Mouse (Mus musculus) E14TG2a.4 (cell line): ENCODE data around the gene 1810010D01Rik.

Source experiments
- H3K27me3 ChIP-seq: 2 replicates; pipeline ENCODE4 v1.6.1; 2014; ENCODE audit warnings: low read length, control low read depth; ENCODE audit not compliant: insufficient read depth
- H3K36me3 ChIP-seq: 2 replicates; pipeline ENCODE4 v1.6.1; 2014; ENCODE audit warnings: low read length, control low read depth; ENCODE audit not compliant: insufficient read depth
- H3K4me1 ChIP-seq: replicated peaks from 2 replicates; pipeline ENCODE4 v1.6.1; 2014; ENCODE audit warnings: low read depth, low read length, control low read depth
- H3K4me3 ChIP-seq: replicated peaks from 2 replicates; pipeline ENCODE4 v1.5.1; 2014; ENCODE audit warnings: mild to moderate bottlenecking, low read length
- H3K9me3 ChIP-seq: 2 replicates; pipeline ENCODE4 v1.6.1; 2014; ENCODE audit warnings: low read length, control low read depth
- CTCF ChIP-seq: conservative IDR thresholded peaks from 2 replicates; pipeline ENCODE4 v1.5.1; 2014; ENCODE audit warnings: low read length
- NANOG ChIP-seq: IDR thresholded peaks from 2 replicates; pipeline ENCODE4 v1.6.1; 2014; ENCODE audit warnings: borderline replicate concordance, low read length, mixed read lengths
- POU5F1 ChIP-seq: IDR thresholded peaks from 2 replicates; pipeline ENCODE4 v1.6.1; 2014; ENCODE audit warnings: low read length, borderline replicate concordance

The 1810010D01Rik gene

GRCm38 (mm10) chr7:145194455-145195161 is 13.3 kb downstream of the 1810010D01Rik start:
- no peaks in the 10 kb centered on the region for H3K9me3 ChIP-seq

DNA sequence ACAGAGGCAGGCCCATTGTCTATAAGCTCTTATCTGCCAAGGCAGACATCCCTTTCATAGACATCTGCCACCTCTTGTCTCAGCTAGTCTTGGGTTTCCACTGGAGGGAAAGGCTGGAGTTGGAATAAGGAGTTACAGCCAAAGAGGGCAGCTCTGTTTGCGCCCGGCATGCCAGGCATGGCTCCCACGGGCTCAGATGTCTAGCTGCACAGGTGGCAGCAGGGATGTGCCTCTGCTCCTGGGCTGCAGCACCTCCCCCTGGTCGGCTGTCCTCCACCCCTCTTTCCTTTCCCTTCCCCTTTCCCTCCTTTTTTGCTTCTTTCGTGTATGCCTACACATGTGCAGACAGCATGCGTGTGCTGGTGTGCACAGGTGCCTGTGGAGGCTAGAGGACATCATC is 15.1 kb downstream of the 1810010D01Rik start:
- peaks cover 26% of the 10 kb centered on the region for H3K27me3 ChIP-seq
- H3K9me3 ChIP-seq: no peaks in the 10 kb centered on the region
- TF ChIP-seq CTCF (no peak), NANOG (no peak), POU5F1 (no peak)
- no peaks in the 10 kb centered on the region for H3K36me3 ChIP-seq
- peaks cover 26% of the 10 kb centered on the region for H3K4me1 ChIP-seq
- H3K4me3 ChIP-seq: no peak overlapping the region

More at GRCm38 (mm10) chr7:145194455-145195161, 13.3 kb downstream of the 1810010D01Rik start:
- H3K4me3 ChIP-seq: no peak overlapping the region
- no peaks in the 10 kb centered on the region for H3K36me3 ChIP-seq
- H3K4me1 ChIP-seq: peaks cover 32% of the 10 kb centered on the region
- no peak for TF ChIP-seq NANOG
- TF ChIP-seq CTCF: no peak
- TF ChIP-seq POU5F1: no peak
- H3K27me3 ChIP-seq: peaks cover 26% of the 10 kb centered on the region

DNA sequence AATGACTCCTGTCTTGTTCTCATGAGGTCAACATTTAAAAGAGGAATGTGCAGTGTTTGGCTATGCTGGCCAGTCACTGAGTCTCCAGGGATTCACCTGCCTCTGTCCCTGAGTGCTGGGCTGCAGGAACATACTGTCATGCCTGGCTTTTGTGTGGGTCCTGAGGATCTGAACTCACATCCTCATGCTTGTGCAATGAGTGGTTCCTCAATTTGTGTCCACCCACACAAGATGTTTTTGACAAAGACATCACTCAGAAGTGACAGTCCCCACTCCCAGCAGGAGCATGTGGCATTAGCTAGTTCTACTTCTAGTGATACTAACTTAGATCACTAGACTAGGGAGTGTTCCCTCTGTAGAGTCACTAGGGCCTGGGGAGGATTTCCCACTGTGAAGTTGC is 17.4 kb downstream of the 1810010D01Rik start:
- Histone ChIP-seq H3K4me1 (peaks cover 27% of the 10 kb centered on the region), H3K27me3 (peaks cover 19% of the 10 kb centered on the region), H3K36me3 (no peaks in the 10 kb centered on the region), H3K9me3 (no peaks in the 10 kb centered on the region), H3K4me3 (no peak overlapping the region)
- TF ChIP-seq CTCF: no peak
- TF ChIP-seq NANOG: no peak
- TF ChIP-seq POU5F1: no peak

DNA sequence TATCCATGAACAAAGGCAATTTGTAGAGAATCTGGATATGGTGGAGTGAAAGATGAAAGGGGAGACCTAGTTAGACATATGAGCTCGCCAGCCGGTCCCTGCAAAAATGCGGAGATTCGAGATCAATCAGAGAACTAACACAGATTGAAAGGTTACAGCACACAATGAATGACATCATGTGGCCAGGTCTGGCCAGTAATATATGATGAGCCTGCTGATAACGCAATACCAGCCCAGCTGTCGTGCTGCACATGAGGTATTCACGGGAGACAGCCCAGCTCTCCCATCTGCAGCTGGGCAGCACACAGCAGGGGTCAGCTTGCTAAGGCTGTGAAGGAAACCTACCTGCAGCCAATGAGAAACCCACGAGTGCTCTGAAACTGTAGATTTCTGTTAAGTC is 18.6 kb downstream of the 1810010D01Rik start:
- peaks cover 15% of the 10 kb centered on the region for H3K4me1 ChIP-seq
- H3K9me3 ChIP-seq: no peaks in the 10 kb centered on the region
- H3K27me3 ChIP-seq: peaks cover 18% of the 10 kb centered on the region
- no peak overlapping the region for H3K4me3 ChIP-seq
- H3K36me3 ChIP-seq: no peaks in the 10 kb centered on the region
- TF ChIP-seq CTCF (no peak), POU5F1 (no peak), NANOG (no peak)

- no peak overlapping the region for H3K4me3 ChIP-seq
- peaks cover 13% of the 10 kb centered on the region for H3K4me1 ChIP-seq
- peaks cover 17% of the 10 kb centered on the region for H3K27me3 ChIP-seq
- no peaks in the 10 kb centered on the region for H3K9me3 ChIP-seq
- TF ChIP-seq CTCF: no peak
- no peak for TF ChIP-seq POU5F1
- TF ChIP-seq NANOG: no peak
- no peaks in the 10 kb centered on the region for H3K36me3 ChIP-seq
These were observed 20.1 kb downstream of the 1810010D01Rik start for GRCm38 (mm10) chr7:145187802-145188201.

DNA sequence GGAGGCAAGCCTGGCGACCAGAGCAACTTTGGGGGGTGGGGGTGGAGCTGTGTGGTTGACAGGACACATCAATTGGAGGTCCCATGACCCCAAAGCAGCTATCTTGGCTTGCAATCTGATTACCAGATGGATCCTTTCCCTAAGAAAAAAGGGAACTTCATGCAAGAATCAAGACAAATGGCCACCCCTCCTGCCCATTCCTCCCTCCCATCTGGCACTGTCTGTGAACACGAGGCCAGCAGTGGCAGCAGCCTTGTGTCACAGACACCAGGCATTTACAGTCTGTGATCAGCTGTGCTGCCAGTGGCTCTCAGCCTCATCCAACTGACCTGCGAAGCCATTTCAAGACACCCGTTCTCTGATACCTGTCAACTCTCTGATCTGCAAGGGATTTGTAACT is 25.5 kb downstream of the 1810010D01Rik start:
- Histone ChIP-seq H3K9me3 (peaks cover 18% of the 10 kb centered on the region), H3K27me3 (0 out of 2 replicates have a peak, but pooled peaks cover 2% of the 10 kb centered on the region), H3K36me3 (no peaks in the 10 kb centered on the region), H3K4me3 (no peak overlapping the region), H3K4me1 (peaks cover 30% of the 10 kb centered on the region)
- TF ChIP-seq CTCF: no peak
- TF ChIP-seq POU5F1: no peak
- TF ChIP-seq NANOG: no peak

DNA sequence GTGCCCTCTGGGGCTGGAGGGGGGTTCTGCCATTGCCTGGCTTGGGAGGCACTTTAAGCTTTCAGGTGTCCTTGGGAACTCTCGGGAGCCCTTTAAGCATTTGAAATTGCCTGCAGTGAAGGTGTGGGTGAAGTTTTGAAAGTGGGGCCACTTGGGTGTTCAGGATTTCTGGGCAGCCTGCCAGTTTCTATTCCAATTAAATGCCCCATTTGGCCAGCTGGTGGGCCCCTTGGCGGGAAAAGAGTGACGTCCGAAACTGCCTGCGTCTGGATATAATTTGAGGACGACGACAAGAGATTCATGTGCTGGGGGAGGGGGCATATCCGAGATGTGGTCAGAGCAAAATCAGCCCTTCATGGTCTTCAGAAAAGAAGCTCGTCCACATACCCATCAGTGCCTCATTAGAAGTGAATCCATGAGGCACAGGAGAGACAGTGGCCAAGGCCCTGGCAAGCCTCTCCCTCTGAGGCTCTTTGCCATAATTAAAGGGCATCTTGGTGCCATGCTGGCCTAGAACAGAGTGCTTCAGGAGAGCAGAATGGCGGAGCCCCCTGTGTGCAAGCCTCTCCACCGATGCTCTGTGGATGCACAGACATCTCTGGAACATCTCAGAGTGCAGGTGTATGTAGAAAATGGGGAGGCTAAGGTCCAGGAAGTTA is 26.4 kb downstream of the 1810010D01Rik start:
- peaks cover 18% of the 10 kb centered on the region for H3K9me3 ChIP-seq
- H3K27me3 ChIP-seq: 0 out of 2 replicates have a peak, but pooled peaks cover 2% of the 10 kb centered on the region
- no peak for TF ChIP-seq POU5F1
- no peak for TF ChIP-seq NANOG
- TF ChIP-seq CTCF: no peak
- no peaks in the 10 kb centered on the region for H3K36me3 ChIP-seq
- no peak overlapping the region for H3K4me3 ChIP-seq
- peaks cover 31% of the 10 kb centered on the region for H3K4me1 ChIP-seq

DNA sequence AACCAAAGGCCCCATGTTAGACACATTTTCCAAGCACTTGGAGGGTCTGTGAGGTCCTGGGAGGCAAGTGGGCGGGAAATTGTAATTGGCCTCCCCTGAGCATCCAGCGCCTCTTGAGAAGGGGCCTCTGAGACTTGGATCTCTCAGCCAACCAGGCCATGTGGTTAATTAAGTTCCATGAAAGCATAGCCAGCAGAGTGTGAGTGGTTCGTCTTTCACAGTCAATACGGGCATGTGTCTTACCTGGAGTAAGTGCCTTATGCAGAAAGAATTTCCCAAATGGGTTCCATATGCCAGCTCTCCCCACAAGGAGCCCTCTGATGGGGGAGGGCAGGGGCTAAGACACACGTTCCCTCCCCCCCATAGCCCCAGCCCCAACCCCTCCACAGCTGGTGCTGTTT is 28.2 kb downstream of the 1810010D01Rik start:
- Histone ChIP-seq H3K36me3 (no peaks in the 10 kb centered on the region), H3K9me3 (peaks cover 18% of the 10 kb centered on the region), H3K4me1 (peaks cover 49% of the 10 kb centered on the region), H3K4me3 (no peak overlapping the region), H3K27me3 (0 out of 2 replicates have a peak, but pooled peaks cover 2% of the 10 kb centered on the region)
- no peak for TF ChIP-seq POU5F1
- TF ChIP-seq CTCF: no peak
- TF ChIP-seq NANOG: no peak
